Mouse (Mus musculus): ENCODE data around the gene Gan. TPM values are rescaled to one million over a fixed set of nuclear protein-coding genes. Genes with fewer than 3 reads are reported as not detected.

Gan gene
- total RNA-seq, 2 experiments from 2014 or later, result 7.4 to 13.2 TPM

- no peak for DNase-seq (ENCODE audit: low spot score in 2 of 2)
These were observed 818 bp upstream of the Gan start for GRCm38 (mm10) chr8:117156866-117157768.

GRCm38 (mm10) chr8:117157769-117158091 is 205 bp upstream of the Gan start:
- DNase-seq (ENCODE audit: low spot score in 2 of 2), result peak; percentile 97 to 98

- no peak for DNase-seq (ENCODE audit: low spot score in 2 of 2)
These were observed 1.1 kb downstream of the Gan start for GRCm38 (mm10) chr8:117159031-117159430.

- DNase-seq (ENCODE audit: low spot score in 2 of 2), result no peak
These were observed 7.0 kb downstream of the Gan start for GRCm38 (mm10) chr8:117164912-117165311.

GRCm38 (mm10) chr8:117165542-117165941 is 7.6 kb downstream of the Gan start:
- DNase-seq (ENCODE audit: low spot score in 2 of 2), result no peak

GRCm38 (mm10) chr8:117166515-117166914 is 8.6 kb downstream of the Gan start:
- DNase-seq (ENCODE audit: low spot score in 2 of 2), result peak in 1 of 2 experiments; percentile 14

GRCm38 (mm10) chr8:117167243-117167883 is 9.4 kb downstream of the Gan start:
- DNase-seq (ENCODE audit: low spot score in 2 of 2), result no peak

- no peak for DNase-seq (ENCODE audit: low spot score in 2 of 2)
These were observed 10.4 kb downstream of the Gan start for GRCm38 (mm10) chr8:117168378-117168777.

GRCm38 (mm10) chr8:117171826-117172225 is 13.9 kb downstream of the Gan start:
- no peak for DNase-seq (ENCODE audit: low spot score in 2 of 2)

- DNase-seq (ENCODE audit: low spot score in 2 of 2), result peak; percentile 34 to 46
These were observed 15.0 kb downstream of the Gan start for GRCm38 (mm10) chr8:117172904-117173303.

GRCm38 (mm10) chr8:117173690-117174089 is 15.8 kb downstream of the Gan start:
- DNase-seq (ENCODE audit: low spot score in 2 of 2), result no peak

GRCm38 (mm10) chr8:117174536-117174935 is 16.6 kb downstream of the Gan start:
- no peak for DNase-seq (ENCODE audit: low spot score in 2 of 2)

- no peak for DNase-seq (ENCODE audit: low spot score in 2 of 2)
These were observed 18.4 kb downstream of the Gan start for GRCm38 (mm10) chr8:117176308-117176707.

- DNase-seq (ENCODE audit: low spot score in 2 of 2), result no peak
These were observed 19.3 kb downstream of the Gan start for GRCm38 (mm10) chr8:117177236-117177635.

- DNase-seq (ENCODE audit: low spot score in 2 of 2), result no peak
These were observed 20.1 kb downstream of the Gan start for GRCm38 (mm10) chr8:117178039-117178438.

GRCm38 (mm10) chr8:117178676-117179075 is 20.7 kb downstream of the Gan start:
- DNase-seq (ENCODE audit: low spot score in 2 of 2), result no peak

- DNase-seq (ENCODE audit: low spot score in 2 of 2), result no peak
These were observed 24.8 kb downstream of the Gan start for GRCm38 (mm10) chr8:117182746-117183145.

- DNase-seq (ENCODE audit: low spot score in 2 of 2), result no peak
These were observed 25.9 kb downstream of the Gan start for GRCm38 (mm10) chr8:117183664-117184377.

- DNase-seq (ENCODE audit: low spot score in 2 of 2), result no peak
These were observed 36.4 kb downstream of the Gan start for GRCm38 (mm10) chr8:117194355-117194754.

GRCm38 (mm10) chr8:117196593-117196992 is 38.7 kb downstream of the Gan start:
- no peak for DNase-seq (ENCODE audit: low spot score in 2 of 2)

GRCm38 (mm10) chr8:117197551-117197950 is 39.6 kb downstream of the Gan start:
- DNase-seq (ENCODE audit: low spot score in 2 of 2), result no peak
